Mouse (Mus musculus) MEL-GATA-1-ER (cell line): ENCODE results near the gene Gramd1a.

Experiments
- DNase-seq: peaks from one replicate; pipeline ENCODE4 v3.0.0-alpha.2; 2012; ENCODE audit warnings: low read depth; ENCODE audit errors: extremely low read depth

Gene Gramd1a

DNA sequence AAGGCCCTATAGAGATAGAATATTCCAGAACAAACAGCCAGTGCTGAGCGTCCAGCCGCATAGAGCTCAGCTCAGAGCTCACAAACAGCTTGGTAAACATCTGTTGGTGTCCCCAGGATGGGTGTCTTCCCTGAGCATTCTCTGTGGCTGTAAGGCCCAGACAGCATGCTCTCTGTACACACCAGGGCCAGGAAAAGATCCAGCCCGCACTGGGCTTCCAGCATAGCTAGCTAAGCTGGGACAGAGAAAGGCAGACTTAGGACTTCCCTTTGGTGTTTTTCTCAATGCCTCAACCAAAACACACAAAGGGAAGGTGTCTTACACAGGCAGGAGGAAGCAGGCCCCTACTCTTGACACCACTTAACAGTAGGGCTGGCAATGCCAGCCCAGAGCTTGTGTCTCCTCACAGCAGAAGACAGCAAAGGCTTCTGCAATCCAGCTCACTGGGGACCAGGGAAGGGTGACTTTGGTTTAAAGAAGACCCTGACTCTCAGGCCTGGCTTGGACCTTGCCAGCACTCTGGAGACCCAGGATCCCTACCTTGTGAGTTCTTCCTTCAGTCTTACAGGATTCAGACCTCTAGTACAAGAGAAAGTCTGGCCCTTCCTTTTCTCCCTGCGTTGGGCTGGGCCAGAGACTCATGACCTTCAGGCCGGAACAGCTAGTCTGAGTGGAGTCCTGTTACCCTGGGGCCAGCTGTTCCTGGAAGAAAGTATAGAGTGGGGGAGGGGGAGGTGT is at the start of gene Gramd1a:
TSS of gene Gramd1a (minus strand) at position 601 of the 738 bp plus-strand sequence.
- DNase-seq: no peak

DNA sequence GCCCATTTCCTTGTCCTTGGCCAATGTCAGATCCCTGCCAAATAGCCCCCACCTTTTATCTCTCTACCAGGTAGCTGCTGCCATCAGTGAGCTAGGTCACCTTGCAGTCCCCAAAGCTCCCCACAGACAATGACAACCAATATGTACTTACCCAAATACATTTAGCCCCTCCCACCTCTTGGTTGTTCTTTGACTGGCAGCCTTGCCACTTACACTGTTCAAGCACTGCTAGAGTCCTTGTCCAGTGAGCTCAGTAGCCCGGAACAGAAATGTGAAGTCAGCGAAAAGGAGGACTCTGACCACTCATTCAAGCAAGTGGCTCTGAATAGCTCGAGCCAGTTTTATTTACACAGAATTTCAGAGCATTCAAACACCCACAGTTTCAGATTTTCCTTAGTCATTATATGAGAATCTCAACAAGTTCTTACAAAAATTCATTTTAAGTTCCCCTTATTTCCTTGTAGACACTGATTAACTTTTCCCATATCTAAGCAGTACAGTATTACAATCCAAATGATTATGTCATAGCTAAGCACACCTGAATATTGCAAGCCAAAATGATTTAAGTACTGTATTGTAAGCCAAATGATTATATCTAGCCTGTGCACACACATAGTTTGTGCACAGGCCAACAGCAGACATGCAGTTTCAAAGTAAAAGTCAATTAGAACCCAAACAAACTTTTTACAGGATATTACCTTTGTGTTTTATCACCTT is 40.1 kb upstream of the Gramd1a start:
- DNase-seq: no peak

DNA sequence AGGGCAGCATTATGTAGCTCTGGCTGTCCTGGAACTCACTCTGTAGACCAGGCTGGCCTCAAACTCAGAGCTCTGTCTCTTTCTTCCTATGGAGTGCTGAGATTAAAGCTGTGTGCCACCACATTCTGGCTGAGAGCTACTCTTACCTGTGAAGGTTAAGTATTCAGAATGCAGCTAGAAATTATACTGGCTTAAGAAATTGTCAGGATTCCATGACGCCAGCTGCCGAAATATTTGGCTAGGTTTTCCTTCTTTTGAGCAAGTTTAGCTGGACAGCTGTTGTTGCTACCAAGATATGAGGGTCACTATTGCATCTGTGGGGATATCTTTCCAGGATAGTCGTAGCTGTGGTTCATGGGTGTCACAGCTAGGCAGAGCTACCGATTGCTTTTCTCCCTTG is 29.0 kb upstream of the Gramd1a start:
- no peak for DNase-seq

DNA sequence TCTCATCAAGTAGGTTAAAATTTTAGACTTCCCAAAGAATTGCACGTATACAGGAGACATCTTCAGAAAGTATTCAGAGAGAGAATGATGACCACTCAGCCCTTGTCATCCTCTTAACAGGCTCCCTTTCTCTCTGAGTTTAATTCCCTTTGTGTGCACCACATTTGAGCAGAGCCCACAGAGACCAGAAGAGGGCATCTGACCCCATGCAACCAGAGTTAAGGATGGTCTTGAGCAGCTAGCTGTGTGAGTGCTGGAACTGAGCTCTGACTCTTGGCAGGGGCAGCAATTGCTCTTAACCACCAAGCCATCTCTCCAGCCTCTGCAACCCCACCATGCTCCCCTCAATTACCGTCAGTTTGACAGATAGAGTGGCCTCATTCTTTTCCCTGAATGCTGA is 27.2 kb upstream of the Gramd1a start:
- DNase-seq: no peak

DNA sequence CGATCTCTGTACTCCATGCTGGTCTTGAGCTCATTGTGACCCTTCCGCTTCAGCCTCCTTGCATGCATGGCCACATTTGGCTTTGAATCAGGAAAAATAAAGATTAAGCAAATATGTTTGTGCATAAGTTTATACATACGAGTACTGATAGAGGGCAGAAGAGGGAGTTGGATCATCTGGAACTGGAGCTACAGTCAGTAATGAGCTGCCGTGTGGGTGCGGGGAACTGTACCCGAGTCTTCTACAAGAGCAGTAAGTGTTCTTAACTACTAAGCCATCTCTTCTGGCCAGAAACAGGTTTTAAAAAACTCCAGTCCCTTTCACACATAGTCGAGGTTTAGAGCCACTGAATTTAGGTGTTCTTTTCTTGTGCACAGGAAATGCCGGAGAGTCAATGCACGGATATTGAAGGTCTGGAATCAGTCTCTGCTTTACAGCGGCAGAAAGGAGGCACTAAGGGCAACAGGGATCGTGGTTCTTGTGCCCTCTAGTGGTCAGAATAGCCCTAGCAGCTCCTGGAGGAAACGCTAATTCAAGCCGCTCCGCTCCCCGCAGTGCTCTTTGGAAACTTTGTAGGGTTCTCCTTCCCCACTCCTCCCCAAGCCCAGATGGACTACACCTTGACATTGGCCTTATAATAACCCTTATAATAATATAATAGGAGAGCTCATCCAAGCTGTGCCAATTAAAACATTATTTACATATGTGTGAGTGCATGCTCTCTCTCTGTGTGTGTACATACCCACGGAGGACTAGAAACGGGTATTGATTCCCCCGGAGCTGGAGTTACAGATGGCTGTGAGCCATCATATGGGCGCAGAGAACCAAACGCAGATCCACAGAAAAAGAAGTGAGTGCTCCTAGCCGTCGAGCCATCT is 21.4 kb upstream of the Gramd1a start:
- peak; percentile 63 for DNase-seq

DNA sequence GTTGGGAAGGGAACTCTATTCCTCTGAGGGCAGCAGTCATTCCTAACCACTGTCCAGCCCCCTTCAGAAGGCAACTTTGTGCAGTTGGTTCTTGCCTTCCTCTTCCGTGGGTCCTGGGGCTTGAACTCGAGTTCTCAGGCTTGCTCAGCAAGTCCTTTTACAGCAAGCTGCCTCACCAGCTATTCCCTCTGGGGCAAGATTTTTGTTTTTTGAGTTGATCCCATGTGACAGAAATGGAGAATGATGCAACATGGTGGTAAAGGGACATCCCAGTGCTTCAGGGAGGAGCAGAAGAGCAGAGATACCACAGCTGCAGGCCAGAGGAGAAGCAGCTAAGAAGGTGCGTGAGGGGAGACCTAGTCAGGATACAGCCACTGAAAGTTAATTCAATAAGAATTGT is 19.4 kb upstream of the Gramd1a start:
- no peak for DNase-seq

DNA sequence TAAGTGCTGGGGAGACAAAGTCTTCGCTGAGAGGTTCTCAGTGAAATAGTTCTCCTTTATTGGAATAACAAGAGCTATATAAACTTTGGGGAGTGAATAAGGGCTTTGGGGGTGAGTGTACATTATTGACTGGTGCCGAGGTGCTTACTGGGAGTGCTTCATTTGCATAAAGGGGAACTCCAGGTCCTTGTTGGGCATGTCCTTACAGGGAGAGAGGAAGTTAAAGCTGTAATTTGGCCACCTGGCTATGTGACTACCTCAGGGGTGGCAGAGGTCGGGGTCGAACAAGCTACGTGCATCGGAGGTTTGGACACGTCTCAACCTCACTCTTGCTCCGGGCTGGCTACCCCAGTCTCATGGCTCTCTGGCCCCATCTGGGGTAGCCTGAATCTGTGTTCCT is 18.8 kb upstream of the Gramd1a start:
- no peak for DNase-seq

DNA sequence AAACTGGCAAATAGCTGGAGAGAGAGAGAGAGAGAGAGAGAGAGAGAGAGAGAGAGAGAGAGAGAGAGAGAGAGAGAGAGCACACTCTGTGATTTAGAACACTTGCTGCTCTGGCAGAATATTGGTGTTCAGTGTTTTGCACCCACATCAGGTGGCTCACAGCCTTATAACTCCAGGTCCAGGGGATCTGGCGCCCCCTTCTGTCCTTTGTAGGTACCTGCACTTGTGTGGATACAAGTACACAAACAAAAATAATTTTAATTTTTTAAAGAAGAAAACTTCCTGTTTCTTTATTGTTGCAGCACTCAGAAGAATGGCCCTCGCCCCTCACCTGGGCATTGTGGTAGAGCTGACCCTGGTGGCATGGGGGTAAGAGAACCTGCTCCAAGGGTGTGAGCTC is 16.5 kb upstream of the Gramd1a start:
- no peak for DNase-seq

DNA sequence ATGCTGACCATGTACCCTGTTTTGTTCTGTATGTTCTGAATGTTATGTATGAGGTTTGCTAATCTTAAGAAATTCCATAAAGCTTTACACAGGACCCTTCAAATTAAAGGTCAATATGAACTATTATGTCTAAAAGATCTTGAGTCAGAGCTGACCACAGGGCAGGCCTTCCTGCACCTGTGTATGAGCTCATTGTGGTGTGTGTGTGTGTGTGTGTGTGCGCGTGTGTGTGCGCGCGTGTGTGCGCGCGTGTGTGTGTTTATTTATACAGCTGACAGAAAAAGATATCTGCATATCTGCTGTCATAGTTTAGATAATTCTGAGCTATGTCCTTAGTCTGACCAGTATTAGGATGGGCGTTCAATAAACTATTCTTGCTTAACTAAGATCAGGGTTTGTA is 14.8 kb upstream of the Gramd1a start:
- DNase-seq: no peak

DNA sequence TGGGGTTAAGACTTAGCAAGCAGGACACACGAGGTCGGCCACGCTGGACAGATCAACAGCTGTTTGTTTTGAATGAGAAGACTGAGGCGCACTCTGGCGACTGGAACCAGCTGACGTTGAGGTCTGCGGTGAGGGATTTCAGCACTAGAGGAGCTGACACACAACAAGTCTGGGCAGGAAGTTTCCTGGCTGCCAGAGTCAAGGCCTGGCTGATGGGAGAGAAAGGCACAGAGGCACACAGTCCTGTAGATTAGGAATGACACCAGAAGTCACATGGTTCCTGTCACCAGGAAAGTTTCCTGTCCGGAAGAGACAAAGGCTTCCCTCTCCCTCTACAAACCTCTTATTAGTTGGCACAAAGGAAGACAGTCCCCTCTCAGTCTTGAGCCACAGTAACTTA is 12.7 kb upstream of the Gramd1a start:
- DNase-seq: no peak

DNA sequence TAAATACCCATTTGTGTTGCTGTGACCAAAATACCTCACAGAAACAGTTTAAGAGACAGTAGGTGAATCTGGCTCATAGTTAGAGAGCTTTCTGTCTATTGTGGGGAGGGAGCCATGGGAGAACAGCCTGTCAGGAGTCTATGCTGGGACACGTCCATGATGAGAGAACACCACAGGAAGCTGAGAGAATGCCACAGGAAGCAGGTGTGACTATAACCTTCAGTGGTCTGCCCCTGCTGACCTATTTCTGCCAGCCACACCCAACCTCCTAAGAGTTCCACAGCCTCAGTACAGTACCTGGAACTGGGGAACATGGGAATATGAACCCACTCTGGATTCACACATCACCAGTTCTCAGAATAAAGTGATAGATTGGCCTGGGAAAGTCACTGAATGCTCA is 9.1 kb upstream of the Gramd1a start:
- no peak for DNase-seq

DNA sequence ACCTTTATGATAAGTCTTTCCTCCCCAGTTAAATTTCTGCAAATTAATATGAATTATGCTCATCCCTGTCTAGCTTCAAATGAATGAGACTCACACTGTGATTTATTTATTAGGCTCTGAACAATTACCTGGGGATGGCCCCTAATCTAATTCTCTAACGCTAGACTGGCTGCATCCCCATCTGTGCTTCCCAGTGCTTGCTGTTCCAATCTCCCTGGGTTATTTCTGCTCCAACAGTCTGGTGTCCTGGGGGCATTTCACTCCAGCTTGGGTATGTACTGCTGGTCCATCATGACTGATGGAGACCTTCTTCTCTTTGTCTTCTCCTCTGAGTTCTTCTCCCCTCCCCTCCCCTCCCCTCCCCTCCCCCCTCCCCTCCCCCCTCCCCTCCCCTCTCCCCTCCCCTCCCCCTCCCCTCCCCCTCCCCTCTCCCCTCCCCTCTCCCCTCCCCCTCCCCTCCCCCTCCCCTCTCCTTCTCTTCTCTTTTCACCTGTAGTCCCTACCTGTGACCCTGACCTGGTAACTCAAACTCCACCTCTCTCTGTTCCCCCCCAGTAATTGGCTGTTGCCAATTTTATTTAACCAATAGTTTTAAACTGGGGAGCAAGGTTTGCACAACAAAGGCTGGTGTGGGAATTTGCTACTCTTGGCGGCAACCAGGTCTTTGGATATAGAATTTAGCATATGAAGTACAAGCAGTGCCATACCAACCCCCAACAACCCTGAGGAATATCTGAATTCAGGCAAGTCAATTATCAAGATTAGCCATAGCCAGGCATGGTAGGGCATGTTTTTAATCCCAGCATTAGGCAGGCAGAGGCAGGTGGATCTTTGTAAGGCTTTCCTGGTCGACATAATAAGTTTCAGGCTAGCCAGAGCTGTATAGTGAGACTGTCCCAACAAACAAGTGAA is 8.2 kb upstream of the Gramd1a start:
- DNase-seq: no peak

DNA sequence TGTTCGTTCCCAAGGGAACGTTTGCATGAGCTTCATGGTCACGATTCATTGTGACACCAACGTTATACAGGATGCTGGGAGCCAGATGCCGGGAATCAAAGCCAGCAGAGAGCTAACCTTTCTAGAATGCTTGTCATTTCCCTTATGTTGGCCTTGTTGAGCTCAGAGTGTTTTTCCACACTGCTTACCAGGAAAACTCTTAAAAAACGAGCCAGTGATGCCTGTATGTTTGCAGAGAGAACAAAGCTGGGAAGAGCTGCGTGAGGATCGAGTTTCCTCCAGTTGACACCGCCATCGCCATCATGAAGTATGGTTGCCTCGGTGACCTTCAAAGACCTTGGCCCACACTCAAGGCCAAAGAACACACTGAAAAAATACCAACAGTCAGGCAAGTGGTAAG is 6.6 kb upstream of the Gramd1a start:
- no peak for DNase-seq

DNA sequence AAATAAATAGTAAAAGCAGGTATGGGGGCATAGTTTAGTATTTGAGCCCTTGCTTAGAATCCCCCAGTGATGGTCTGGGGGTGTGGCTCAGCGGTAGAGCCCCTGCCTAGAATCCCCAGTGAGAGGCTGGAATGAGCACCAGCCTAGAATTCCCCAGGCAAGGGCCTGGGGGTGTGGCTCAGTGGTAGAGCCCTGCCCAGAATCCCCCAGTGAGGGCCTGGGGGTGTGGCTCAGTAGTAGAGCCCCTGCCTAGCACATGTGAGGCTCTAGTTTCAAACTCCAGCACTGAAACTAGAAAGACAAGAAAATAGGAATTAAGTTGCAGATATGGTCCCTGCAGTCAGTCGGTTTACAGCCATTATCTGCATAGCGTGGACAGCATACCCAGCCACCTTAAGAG is 6.1 kb upstream of the Gramd1a start:
- DNase-seq: no peak

DNA sequence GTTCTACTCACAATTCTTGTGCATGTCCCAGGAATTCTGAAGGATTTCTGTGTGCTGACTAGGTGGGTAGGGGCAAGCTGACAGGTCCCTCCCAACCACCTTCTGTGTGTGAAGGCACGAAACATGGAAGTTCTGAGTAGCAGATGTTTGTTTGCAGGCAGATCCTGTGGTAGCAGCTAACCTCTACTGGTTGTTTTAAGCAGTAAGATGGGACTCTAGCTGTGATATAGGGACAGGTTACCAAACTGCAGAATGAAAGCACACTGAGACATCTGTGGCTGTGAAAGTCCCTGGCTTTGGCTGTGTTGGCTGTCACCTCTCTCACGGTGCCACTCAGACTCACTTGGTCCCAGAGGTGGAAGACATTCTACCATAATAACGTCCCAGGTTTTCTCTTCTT is 5.5 kb upstream of the Gramd1a start:
- DNase-seq: no peak

DNA sequence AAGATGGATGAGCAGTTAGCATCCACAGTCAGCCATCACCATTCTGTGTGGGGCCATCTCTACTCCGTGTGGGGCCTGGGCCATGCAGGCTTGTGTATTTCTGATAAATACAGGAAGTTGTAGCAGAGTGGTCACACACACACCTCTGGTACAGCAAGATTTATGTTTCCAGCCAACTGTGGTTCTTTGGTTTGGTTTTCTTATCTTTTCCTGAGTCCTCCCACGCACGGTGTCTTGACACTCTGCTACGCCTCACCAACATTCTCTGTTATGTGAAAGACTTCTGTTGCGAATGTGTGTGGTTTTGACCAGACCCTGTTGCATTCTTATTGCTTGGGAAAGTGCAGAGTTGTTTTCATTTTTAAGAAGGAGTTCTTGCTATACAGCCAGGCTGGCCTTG is 5.1 kb upstream of the Gramd1a start:
- DNase-seq: peak; percentile 74

DNA sequence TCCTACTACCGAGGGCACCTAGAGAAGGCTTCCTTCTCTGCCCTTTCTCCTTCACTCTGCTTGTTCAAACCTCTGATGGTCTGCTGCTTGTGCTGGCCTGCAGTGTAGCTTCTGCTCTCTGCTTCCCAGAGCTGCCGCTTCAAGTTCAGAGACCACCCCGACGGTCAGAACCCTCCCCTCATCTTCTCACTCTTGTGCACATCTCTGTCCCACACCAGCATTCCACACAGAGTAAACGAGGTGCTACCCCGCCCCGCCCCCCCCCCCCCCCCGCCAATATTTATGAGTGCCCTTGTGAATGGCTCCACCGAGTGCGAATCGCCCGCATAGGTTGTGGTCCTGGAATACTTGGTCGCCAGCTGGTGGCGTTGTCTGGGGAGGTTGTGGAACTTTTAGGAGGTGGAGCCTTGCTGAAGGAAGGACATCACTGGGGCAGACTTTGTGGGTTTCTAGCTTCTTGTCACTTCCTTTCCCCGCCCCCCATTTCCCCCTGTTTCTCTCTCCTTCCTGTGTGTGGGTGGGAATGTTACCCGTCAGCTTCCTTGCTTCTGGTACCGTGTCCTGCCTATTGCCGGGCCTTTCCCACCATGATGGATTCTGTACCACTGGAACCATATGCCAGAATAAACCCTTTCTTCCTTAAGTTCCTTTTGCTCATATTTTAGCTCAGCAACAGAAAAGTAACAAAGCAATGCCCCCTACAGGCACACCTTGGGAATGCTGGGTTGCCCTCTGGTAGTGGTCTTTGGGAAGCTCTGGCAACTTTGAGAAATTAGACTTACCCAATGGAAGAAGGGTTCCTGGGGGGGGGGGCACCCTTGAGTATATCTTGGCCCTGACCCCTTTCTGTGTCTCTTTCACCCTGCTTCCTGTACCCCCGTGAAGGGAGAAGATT is 585 bp upstream of the Gramd1a start:
- DNase-seq: peak; percentile 71

DNA sequence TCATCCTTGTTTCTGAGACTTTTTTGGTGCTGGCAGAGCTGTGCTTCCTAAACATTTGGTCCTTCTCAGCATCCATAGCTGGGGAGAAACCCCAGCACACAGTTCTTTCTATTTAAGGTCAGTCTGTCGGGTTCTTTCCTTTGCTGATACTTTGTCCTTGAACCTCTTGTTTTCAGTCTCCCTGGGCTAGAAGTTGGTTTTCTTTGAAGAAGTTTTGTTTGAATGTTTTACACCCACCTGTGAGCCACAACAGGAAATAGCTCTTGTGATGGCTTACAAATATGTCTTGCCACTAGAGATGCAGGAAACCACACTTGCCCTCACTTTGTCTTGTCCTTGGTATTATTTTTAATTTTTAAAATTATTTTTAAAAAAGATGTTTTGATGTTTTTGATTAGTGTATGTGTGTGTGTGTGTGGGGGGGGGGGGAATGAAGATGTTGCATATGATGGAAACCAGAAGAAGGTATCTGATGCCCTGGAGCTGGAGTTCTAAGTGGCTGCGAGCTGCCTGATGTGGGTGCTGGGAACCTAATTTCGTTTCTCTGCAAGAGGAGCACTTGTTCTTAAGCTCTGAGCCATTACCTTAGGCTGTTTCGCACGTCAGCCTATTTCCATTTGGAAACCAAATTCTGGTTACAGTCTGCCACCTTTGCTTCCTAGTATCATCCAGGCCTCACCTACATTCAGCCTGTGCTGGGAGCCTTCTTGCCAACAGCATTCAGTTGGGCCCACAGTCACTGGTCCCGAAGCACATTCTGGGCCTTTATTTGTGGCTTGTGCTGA is 2.0 kb downstream of the Gramd1a start:
- DNase-seq: no peak
